Mouse (Mus musculus): ENCODE results near the gene Setd3. TPM values are rescaled to one million over a fixed set of nuclear protein-coding genes. Genes with fewer than 3 reads are reported as not detected.

The Setd3 gene
- polyA plus RNA-seq, 1 experiment: 37.9 TPM

GRCm38 (mm10) chr12:108220621-108221020 is 41.5 kb upstream of the Setd3 start:
- Histone ChIP-seq H3K4me1 (ENCODE audit: control insufficient read depth, insufficient read depth, low read length) (no peaks in the 10 kb centered on the region; the same call in 1 of the 2 replicates), H3K27me3 (ENCODE audit: control insufficient read depth, insufficient read depth, low read length) (no peaks in the 10 kb centered on the region), H3K27ac (ENCODE audit: control insufficient read depth, insufficient read depth, low read depth, low read length) (no peak overlapping the region), H3K4me3 (ENCODE audit: control insufficient read depth, low read depth, low read length) (no peak overlapping the region), H3K36me3 (ENCODE audit: control insufficient read depth, insufficient read depth, low read length) (no peaks in the 10 kb centered on the region)
- no peak for TF ChIP-seq CTCF (IDR thresholded peaks at IDR 0.05; ENCODE audit: control insufficient read depth, insufficient read depth, insufficient replicate concordance, low read depth, low read length)
- TF ChIP-seq POLR2A (IDR thresholded peaks at IDR 0.05; ENCODE audit: control insufficient read depth, low read depth, low read length): no peak

GRCm38 (mm10) chr12:108219825-108220616 is 40.9 kb upstream of the Setd3 start:
- H3K27ac ChIP-seq (ENCODE audit: control insufficient read depth, insufficient read depth, low read depth, low read length): no peak overlapping the region
- H3K36me3 ChIP-seq (ENCODE audit: control insufficient read depth, insufficient read depth, low read length): no peaks in the 10 kb centered on the region
- TF ChIP-seq POLR2A (IDR thresholded peaks at IDR 0.05; ENCODE audit: control insufficient read depth, low read depth, low read length): no peak
- TF ChIP-seq CTCF (IDR thresholded peaks at IDR 0.05; ENCODE audit: control insufficient read depth, insufficient read depth, insufficient replicate concordance, low read depth, low read length): no peak
- no peak overlapping the region for H3K4me3 ChIP-seq (ENCODE audit: control insufficient read depth, low read depth, low read length)
- H3K4me1 ChIP-seq (ENCODE audit: control insufficient read depth, insufficient read depth, low read length): no peaks in the 10 kb centered on the region; the same call in 1 of the 2 replicates
- H3K27me3 ChIP-seq (ENCODE audit: control insufficient read depth, insufficient read depth, low read length): no peaks in the 10 kb centered on the region

- no peaks in the 10 kb centered on the region for H3K36me3 ChIP-seq (ENCODE audit: control insufficient read depth, insufficient read depth, low read length)
- TF ChIP-seq POLR2A (IDR thresholded peaks at IDR 0.05; ENCODE audit: control insufficient read depth, low read depth, low read length) (no peak), CTCF (IDR thresholded peaks at IDR 0.05; ENCODE audit: control insufficient read depth, insufficient read depth, insufficient replicate concordance, low read depth, low read length) (no peak)
- H3K4me1 ChIP-seq (ENCODE audit: control insufficient read depth, insufficient read depth, low read length): no peaks in the 10 kb centered on the region; the same call in 1 of the 2 replicates
- no peaks in the 10 kb centered on the region for H3K27me3 ChIP-seq (ENCODE audit: control insufficient read depth, insufficient read depth, low read length)
- H3K4me3 ChIP-seq (ENCODE audit: control insufficient read depth, low read depth, low read length): no peak overlapping the region
- no peak overlapping the region for H3K27ac ChIP-seq (ENCODE audit: control insufficient read depth, insufficient read depth, low read depth, low read length)
These were observed 40.0 kb upstream of the Setd3 start for GRCm38 (mm10) chr12:108219163-108219562.

GRCm38 (mm10) chr12:108217572-108217971 is 38.5 kb upstream of the Setd3 start:
- Histone ChIP-seq H3K4me1 (ENCODE audit: control insufficient read depth, insufficient read depth, low read length) (no peaks in the 10 kb centered on the region; the same call in 1 of the 2 replicates), H3K4me3 (ENCODE audit: control insufficient read depth, low read depth, low read length) (no peak overlapping the region), H3K36me3 (ENCODE audit: control insufficient read depth, insufficient read depth, low read length) (no peaks in the 10 kb centered on the region), H3K27ac (ENCODE audit: control insufficient read depth, insufficient read depth, low read depth, low read length) (no peak overlapping the region), H3K27me3 (ENCODE audit: control insufficient read depth, insufficient read depth, low read length) (no peaks in the 10 kb centered on the region)
- TF ChIP-seq CTCF (IDR thresholded peaks at IDR 0.05; ENCODE audit: control insufficient read depth, insufficient read depth, insufficient replicate concordance, low read depth, low read length): peak; percentile 40; the same call in 1 of the 2 replicates
- no peak for TF ChIP-seq POLR2A (IDR thresholded peaks at IDR 0.05; ENCODE audit: control insufficient read depth, low read depth, low read length)

GRCm38 (mm10) chr12:108216611-108217370 is 37.7 kb upstream of the Setd3 start:
- H3K4me1 ChIP-seq (ENCODE audit: control insufficient read depth, insufficient read depth, low read length): no peaks in the 10 kb centered on the region; the same call in 1 of the 2 replicates
- TF ChIP-seq POLR2A (IDR thresholded peaks at IDR 0.05; ENCODE audit: control insufficient read depth, low read depth, low read length): no peak
- no peak for TF ChIP-seq CTCF (IDR thresholded peaks at IDR 0.05; ENCODE audit: control insufficient read depth, insufficient read depth, insufficient replicate concordance, low read depth, low read length)
- H3K36me3 ChIP-seq (ENCODE audit: control insufficient read depth, insufficient read depth, low read length): no peaks in the 10 kb centered on the region
- H3K27me3 ChIP-seq (ENCODE audit: control insufficient read depth, insufficient read depth, low read length): no peaks in the 10 kb centered on the region
- H3K4me3 ChIP-seq (ENCODE audit: control insufficient read depth, low read depth, low read length): no peak overlapping the region
- no peak overlapping the region for H3K27ac ChIP-seq (ENCODE audit: control insufficient read depth, insufficient read depth, low read depth, low read length)

- H3K4me1 ChIP-seq (ENCODE audit: control insufficient read depth, insufficient read depth, low read length): peaks cover 2% of the 10 kb centered on the region
- no peak overlapping the region for H3K4me3 ChIP-seq (ENCODE audit: control insufficient read depth, low read depth, low read length)
- no peaks in the 10 kb centered on the region for H3K36me3 ChIP-seq (ENCODE audit: control insufficient read depth, insufficient read depth, low read length)
- no peak overlapping the region for H3K27ac ChIP-seq (ENCODE audit: control insufficient read depth, insufficient read depth, low read depth, low read length)
- no peaks in the 10 kb centered on the region for H3K27me3 ChIP-seq (ENCODE audit: control insufficient read depth, insufficient read depth, low read length)
- TF ChIP-seq CTCF (IDR thresholded peaks at IDR 0.05; ENCODE audit: control insufficient read depth, insufficient read depth, insufficient replicate concordance, low read depth, low read length) (no peak), POLR2A (IDR thresholded peaks at IDR 0.05; ENCODE audit: control insufficient read depth, low read depth, low read length) (no peak)
These were observed 36.0 kb upstream of the Setd3 start for GRCm38 (mm10) chr12:108215090-108215489.
